Mouse (Mus musculus) right cerebral cortex, postnatal 14 days (tissue): ENCODE results near the gene Krt88.

Source experiments
- DNase-seq: peaks from one replicate; pipeline ENCODE4 v3.0.0; 2022

The Krt88 gene

GRCm38 (mm10) chr15:101447444-101447843 lies at the start of gene Krt88:
TSS of gene Krt88 (plus strand) at chr15:101447744.
- no peak for DNase-seq

GRCm38 (mm10) chr15:101398269-101398668 lies 49.3 kb upstream of the Krt88 start:
- DNase-seq, result no peak

- no peak for DNase-seq
Measured at GRCm38 (mm10) chr15:101410775-101411174, 36.8 kb upstream of the Krt88 start, which contains the start of gene Krt7. TSS of gene Krt7 (plus strand) at chr15:101411043.

- no peak for DNase-seq
Measured at GRCm38 (mm10) chr15:101412188-101412587, 35.4 kb upstream of the Krt88 start.

- DNase-seq, result no peak
Measured at GRCm38 (mm10) chr15:101413916-101414635, 33.5 kb upstream of the Krt88 start.

GRCm38 (mm10) chr15:101414807-101415565 lies 32.6 kb upstream of the Krt88 start:
- DNase-seq, result no peak

- no peak for DNase-seq
Measured at GRCm38 (mm10) chr15:101418950-101419349, 28.6 kb upstream of the Krt88 start.

GRCm38 (mm10) chr15:101420903-101421302 lies 26.6 kb upstream of the Krt88 start:
- no peak for DNase-seq

GRCm38 (mm10) chr15:101424914-101425313 lies 22.6 kb upstream of the Krt88 start:
- DNase-seq, result no peak

GRCm38 (mm10) chr15:101436611-101437010 lies 10.9 kb upstream of the Krt88 start:
- no peak for DNase-seq

GRCm38 (mm10) chr15:101438555-101438954 lies 9.0 kb upstream of the Krt88 start, which contains the start of gene Krt87:
TSS of gene Krt87 (minus strand) at chr15:101438804.
- DNase-seq, result no peak

GRCm38 (mm10) chr15:101440837-101441236 lies 6.7 kb upstream of the Krt88 start:
- no peak for DNase-seq

- no peak for DNase-seq
Measured at GRCm38 (mm10) chr15:101446572-101446971, 972 bp upstream of the Krt88 start.

GRCm38 (mm10) chr15:101453093-101453736 lies 5.7 kb downstream of the Krt88 start:
- DNase-seq, result peak; percentile 80

GRCm38 (mm10) chr15:101454774-101455173 lies 7.2 kb downstream of the Krt88 start:
- DNase-seq, result no peak

- no peak for DNase-seq
Measured at GRCm38 (mm10) chr15:101455292-101455691, 7.7 kb downstream of the Krt88 start.

GRCm38 (mm10) chr15:101455891-101456290 lies 8.3 kb downstream of the Krt88 start:
- no peak for DNase-seq

- DNase-seq, result no peak
Measured at GRCm38 (mm10) chr15:101458361-101458930, 10.9 kb downstream of the Krt88 start.

GRCm38 (mm10) chr15:101459283-101459682 lies 11.7 kb downstream of the Krt88 start:
- no peak for DNase-seq

GRCm38 (mm10) chr15:101463651-101464050 lies 16.1 kb downstream of the Krt88 start, which contains the start of gene Krt81:
TSS of gene Krt81 (minus strand) at chr15:101463751.
- DNase-seq, result no peak

- no peak for DNase-seq
Measured at GRCm38 (mm10) chr15:101469093-101469492, 21.5 kb downstream of the Krt88 start.

GRCm38 (mm10) chr15:101472952-101473528 lies 25.5 kb downstream of the Krt88 start, which contains the start of gene Krt86:
TSS of gene Krt86 (plus strand) at chr15:101473478.
- DNase-seq, result no peak
